Mouse (Mus musculus): ENCODE measurements at regions not wholly inside any gene's neighbourhood (a gene's known extent, or its start where the extent isn't known, plus 50 kb on each side); places are given as distances from the start of the nearest gene placed in this dataset.
"Not testable (repeated sequence)": the region's sequence is repeated elsewhere in the genome, so short reads cannot be mapped to it uniquely, and the experiment has no call there.

DNA sequence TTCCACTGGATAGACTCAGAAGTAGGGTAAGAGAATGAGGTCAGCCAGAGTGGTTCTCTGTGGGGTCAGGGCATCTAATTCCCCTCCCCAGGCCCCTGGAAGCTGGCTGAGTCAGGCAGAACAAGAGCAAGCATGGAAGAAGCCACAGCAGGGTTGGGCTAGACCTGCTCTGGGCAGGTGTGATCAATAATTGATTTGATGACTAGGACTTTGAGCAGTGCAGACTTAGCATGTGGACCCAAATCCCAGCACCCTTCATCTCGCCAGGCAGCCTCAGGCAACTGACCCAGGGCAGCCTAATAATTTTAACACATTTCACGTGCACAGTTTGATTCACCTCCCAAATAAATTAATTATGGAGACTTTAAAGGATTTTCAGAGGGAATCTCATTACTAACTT is 67.2 kb downstream of the Qdpr start:
- no peak for DNase-seq (ENCODE audit: low spot score in 2 of 2)

DNA sequence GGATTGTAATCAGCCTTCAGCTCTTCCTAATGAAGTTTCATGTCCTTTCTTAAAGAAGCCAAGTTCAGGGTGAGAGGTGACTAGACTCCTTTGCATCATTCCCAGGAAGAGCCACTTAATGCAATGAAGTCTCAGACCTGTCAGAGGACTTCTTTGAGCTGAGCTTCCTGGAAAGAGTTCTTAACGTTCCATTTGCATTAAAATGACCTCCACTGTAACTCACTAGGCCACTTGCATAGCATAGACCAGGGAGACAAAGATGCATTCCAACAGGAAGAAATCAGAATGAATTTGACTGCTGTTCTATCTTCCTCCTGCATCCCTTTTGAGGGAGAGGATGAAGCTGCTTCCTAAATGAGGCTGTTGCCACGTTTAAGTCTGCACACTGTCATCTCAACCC is 71.5 kb downstream of the Qdpr start:
- no peak for DNase-seq (ENCODE audit: low spot score in 2 of 2)

DNA sequence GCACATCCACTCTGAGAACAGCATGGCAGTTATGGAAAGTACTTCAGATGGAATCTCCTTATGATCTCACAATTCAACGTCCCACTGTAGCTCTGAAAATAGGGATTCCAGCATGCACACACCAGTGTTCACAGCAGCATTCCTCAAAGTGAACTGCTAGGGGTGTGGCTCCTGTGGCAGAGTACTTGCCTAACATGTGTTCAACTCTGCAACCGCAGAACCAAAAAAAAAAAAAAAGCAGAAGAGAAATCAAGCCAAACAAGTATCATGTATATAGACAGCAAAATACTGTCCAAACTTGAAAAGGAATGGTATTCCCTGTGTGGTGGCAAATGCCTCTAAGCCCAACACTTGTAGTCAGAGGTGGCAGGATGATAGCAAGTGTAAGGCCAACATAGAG is 77.0 kb downstream of the Qdpr start:
- no peak for DNase-seq (ENCODE audit: low spot score in 2 of 2)

DNA sequence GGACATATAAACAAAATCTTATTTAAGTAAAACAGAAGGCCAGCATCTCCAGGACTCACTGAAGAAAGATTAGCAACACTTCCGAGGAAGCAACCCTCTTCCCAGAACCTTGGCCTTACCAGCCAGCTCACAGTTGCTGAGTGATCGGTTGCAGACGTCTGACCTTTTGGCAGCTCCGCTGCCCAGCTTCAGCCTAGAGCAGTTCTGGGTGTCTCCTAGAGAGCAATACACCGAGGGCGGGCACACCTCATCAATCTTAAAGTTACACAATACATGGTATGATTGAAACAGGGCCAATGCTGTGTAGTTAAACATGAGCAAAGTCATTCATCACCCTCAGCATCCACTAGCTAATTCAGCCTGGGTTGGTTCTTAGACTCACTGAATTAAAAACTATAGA is 81.6 kb downstream of the Qdpr start:
- no peak for DNase-seq (ENCODE audit: low spot score in 2 of 2)

DNA sequence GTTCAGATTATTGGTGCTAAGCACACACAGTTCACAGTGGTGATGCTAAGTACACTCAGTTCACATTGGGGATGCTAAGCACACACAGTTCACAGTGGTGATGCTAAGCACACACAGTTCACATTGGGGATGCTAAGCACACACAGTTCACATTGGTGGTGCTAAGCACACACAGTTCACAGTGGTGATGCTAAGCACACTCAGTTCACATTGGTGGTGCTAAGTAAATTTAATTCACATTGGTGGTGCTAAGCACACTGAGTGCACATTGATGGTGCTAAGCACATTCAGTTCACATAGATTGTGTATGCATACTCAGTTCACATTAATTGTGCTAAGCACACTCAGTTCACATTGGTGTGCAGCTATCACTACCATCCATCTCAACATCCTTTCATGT is 89.8 kb downstream of the Qdpr start:
- no peak for DNase-seq (ENCODE audit: low spot score in 2 of 2)

DNA sequence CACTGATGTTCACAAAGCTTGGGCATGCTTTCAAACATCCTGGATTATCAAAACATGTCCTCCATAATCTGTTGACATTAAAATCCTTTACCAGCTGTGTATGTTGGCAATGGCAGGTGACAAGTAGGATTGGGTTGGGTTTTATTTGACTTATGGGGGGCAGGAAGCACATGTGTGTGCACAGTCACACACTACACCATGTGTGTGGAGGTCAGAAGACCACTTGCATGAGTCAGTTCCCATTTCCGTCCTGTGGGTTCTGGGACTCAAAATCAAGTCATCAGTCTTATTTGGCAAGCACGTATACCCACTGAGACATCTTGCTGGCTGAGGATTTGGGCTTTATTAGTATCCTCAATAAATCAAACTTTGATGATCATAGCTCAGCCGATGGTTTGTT is 109.6 kb downstream of the Qdpr start:
- DNase-seq (ENCODE audit: low spot score in 2 of 2), result no peak

DNA sequence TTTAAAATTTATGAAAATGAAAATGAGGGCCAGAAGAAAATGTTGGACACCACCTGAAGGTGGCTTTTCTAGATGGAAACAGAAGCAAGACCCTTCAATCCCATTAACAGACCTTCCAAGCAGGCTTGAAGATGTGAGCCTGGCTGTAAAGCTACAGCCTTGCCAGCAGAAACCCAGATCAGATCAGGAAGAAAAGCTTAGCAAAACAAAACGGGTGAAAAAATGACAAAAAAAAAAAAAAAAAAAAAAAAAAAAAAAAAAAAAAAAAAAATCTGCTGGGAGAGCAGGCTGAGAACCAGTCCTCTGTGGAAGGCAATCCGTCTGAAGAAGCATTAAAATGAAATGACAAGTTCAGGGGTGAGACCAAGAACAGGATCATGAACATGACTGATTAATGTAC is 113.2 kb downstream of the Qdpr start:
- no peak for DNase-seq (ENCODE audit: low spot score in 2 of 2)

DNA sequence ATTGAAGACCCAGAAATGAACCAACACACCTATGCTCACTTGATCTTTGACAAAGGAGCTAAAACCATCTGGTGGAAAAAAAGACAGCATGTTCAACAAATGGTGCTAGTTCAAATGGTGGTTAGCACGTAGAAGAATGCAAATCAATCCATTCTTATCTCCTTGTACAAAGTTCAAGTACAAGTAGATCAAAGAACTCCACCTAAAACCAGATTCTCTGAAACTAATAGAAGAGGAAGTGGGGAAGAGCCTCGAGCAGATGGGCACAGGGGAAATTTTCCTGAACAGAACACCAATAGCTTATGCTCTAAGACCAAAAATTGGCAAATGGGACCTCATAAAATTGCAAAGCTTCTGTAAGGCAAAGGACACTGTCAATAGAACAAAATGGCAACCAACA is 125.6 kb downstream of the Qdpr start:
- DNase-seq (ENCODE audit: low spot score in 2 of 2), result not testable (repeated sequence)

DNA sequence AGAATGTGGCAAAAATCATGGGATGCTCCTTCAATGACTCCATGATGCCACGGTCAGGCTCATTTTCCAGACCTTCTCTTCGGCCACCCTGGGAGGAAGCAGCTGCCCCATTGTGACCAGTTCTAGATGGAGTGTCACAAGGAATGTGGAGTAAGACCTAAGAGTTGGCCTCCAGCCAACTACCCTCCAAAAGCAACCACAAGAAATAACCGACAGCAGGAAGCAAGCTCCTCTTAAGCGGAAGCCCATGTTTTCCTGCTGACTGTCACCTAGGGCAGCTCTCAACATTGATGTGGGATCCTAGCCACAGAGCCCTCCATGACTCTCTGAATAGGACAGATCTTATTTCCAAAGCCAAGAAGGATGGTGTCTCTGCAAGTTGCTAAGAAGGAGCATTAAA is 126.5 kb downstream of the Qdpr start:
- no peak for DNase-seq (ENCODE audit: low spot score in 2 of 2)

DNA sequence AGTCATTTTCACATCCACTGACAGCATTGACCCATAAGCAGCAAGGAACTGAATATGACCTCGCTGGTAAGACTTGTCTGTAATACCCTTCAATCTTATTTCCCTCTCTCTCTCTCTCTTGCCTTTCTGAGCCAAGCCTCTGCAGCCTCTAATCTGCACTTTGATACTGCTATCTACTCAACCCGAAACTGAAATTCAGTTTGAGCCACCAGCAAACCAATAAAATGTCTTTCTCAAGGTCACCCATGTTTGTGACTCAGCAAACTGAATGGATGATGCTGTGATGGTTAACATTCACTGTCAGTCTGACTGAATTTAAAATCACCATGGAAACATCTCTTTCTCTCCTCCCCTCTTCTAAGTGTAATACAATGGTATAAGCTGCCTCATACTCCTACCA is 132.0 kb downstream of the Qdpr start:
- DNase-seq (ENCODE audit: low spot score in 2 of 2), result no peak

DNA sequence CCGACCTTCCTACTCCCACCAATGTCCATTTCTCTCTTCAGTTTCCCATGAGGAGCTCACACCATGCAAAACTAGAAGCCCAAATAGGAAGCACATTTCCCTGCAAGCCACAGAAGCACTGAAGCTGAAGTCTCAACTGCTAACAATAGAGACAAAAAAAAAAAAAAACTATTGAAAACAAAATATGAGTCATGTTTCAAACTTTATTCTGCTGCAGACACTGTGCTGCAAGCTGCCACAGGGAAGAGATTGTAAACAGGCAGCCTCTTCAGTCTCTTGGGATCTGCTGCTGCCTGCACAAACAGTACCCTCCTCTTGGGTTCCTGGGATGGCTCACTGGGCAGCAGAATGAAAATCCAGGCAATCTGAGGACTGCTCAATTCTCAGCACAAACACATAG is 148.9 kb downstream of the Qdpr start:
- peak in 1 of 2 experiments; percentile 20 for DNase-seq (ENCODE audit: low spot score in 2 of 2)

DNA sequence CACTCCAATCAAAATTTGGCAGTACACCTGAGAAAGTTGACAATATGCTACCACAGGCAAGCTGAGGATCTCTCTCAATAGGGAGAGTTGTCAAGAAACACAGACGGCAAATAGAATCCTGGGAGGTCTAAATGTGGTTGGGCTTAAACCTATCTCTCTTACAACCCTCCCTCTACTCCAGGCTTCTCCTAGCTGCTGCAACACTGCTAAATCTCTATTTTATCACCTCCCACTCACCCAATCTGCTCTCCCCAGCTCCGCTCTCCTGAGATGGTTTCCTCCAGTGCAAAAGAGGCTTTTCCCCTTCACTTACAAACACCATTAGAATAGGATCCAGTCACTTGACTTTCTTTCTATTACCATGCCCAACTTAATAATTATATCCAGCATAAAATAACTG is 151.2 kb downstream of the Qdpr start:
- DNase-seq (ENCODE audit: low spot score in 2 of 2), result peak; percentile 62 to 85

DNA sequence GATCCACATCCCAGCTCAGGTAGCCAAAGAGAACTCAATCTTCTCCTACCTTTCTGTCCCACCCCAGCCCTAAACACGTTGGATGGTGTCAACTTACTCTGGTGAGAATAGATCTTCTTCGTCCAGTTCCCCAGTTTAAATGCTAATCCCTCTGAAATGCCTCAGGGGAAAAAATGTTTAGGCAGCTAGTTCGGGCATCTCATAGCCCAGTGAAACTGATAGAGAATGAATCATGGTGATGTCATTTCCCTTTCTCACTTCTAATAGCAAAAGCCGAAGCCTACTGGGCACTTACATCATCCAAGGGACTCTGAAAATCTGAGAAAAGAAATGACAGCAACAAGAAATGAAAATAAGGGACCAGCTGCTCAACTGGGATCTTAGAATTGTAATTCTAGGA is 154.9 kb downstream of the Qdpr start:
- DNase-seq (ENCODE audit: low spot score in 2 of 2), result no peak

DNA sequence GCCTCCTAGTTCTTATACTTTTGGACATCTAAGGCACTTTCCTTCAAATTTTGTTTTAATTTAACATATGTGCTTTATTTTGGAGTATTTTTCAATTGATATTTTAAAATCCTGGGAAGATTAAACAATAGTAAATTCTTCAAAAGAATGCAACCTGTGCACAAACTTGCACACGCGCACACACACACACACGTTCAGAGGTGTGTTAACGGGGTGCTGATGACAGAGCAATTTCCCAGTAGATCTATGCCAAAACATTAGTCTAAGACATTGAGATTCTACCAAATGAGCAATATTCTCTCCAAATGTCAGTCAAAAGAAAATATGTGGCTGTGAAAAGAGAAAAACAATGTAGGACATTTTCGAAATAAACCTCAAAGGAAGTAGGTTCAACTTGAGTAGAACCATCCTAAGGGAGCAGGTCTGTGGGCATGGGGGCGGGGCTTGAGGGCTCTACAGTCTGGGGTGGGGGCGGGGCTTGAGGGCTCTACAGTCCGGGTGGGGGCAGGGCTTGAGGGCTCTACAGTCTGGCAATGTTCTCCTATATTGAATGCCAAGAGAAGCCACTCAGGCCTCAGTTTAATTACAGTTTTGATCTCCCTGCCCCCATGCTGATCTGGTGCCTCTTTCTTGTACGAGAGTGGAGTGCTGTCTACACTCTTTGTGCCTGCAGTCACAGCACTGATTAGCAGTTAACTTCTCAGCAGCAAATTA is 157.0 kb downstream of the Qdpr start:
- DNase-seq (ENCODE audit: low spot score in 2 of 2), result no peak

DNA sequence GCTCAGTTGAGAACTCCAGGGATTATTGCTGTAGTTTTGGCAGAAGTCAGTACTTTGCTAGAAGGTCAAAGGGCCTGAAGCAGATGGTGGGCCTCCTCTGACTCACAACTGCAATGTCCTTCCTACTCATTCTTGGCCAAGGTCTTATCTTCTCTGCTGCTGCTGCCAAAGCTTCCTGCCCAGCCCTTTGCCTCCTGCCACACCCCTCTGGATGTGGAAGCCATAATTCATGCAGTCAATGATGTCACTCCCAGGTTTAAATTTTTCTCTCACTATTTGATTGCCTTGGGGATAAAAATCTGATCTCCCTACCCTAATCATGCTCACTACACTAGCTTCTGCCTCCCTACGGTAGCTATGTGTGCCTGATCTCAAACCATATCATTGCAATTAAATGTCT is 157.7 kb downstream of the Qdpr start:
- no peak for DNase-seq (ENCODE audit: low spot score in 2 of 2)

DNA sequence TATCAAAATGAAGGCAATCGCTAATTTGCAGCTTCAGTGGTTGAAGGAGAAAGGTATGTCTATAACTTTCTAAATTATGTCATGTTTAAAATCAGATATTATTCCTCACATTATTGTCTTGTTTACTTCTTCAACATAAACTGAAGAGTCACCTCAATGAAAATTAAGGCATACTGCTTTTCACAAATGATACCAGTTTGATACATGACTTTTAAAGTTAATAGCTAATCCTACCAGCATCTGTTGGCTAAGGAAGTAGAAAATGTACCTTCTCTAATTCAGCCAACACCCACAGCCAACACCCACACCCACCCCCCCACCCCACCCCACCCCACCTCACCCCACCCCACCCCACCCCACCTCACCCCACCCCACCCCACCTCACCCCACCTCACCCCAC is 158.3 kb downstream of the Qdpr start:
- DNase-seq (ENCODE audit: low spot score in 2 of 2), result no peak

DNA sequence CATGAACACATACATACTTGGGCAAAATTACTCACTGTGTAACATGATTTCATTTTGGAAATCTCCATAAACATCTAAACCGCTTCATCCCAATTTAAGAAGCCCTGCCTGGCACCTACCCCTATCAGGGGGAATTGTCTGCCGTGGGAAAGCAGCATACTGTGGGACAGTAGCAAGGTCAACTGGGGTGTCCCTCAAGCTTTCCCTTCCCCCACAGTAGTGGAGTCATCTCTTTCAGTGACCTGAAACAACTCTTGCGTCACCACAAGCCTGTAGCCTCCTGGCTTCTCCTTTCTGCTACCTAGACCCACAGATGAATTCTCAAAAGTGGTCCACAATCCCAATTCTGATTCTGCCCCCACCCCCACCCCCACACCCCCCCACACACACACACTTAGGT is 158.8 kb downstream of the Qdpr start:
- DNase-seq (ENCODE audit: low spot score in 2 of 2), result no peak

DNA sequence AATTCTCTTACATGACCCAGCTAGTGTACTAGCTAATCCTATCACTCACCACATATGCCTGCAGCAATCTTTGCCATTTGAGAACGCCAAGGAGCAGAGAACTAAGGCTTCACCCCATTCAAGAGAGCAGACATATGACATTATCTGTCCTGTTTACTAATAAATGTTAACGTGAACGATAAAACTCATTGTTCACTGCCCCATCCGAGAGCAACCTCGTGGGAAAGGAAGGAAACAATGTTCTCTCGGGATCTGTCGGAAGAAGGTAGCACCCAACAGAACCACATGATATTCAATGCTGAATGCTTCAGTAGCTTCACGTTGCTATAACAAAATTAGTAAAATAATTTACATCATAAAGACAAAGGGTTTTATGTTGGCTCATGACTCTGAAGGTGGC is 163.6 kb downstream of the Qdpr start:
- no peak for DNase-seq (ENCODE audit: low spot score in 2 of 2)

DNA sequence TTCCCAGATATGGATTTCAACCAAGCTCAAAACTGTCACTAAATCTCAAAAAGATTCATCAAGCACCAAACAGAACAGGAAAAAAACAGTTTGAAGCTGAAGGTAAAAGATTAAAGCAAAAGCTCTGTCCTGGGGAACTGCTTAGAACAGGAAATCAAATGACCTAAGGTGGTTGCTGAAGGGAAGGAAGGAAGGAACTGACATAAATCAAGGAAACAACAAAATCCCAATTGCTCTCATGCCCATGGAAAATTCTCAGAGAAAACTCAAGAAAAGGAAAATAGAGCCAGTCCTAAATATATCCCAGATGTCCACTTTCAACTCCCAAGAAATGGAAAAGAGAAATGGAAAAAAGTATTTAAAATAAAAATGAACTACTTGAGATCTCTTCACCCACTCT is 165.4 kb downstream of the Qdpr start:
- DNase-seq (ENCODE audit: low spot score in 2 of 2), result no peak

DNA sequence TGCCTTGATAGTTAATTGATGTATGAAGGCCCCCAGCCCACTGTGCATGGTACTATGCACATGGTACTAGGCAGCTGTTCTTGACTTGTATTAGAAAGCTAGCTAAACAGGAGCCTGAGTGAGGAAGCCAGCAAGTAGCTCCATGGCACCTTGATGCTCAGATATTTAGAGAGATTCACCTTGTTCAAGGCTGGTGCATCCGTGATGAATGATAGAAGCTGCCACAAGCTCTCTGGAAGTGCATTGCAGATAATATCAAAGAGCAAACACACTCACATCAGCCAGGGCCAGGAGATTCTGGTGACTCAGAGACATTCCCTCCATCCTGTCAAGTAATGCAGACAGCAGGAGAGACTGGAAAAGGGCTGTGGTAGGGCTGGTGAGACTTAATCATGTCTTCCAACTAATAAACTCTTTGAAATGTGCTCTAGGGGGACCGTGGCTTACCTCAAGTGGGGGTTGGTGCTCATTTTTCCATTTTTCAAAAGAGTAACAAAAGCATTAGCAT is 166.1 kb downstream of the Qdpr start:
- no peak for DNase-seq (ENCODE audit: low spot score in 2 of 2)

DNA sequence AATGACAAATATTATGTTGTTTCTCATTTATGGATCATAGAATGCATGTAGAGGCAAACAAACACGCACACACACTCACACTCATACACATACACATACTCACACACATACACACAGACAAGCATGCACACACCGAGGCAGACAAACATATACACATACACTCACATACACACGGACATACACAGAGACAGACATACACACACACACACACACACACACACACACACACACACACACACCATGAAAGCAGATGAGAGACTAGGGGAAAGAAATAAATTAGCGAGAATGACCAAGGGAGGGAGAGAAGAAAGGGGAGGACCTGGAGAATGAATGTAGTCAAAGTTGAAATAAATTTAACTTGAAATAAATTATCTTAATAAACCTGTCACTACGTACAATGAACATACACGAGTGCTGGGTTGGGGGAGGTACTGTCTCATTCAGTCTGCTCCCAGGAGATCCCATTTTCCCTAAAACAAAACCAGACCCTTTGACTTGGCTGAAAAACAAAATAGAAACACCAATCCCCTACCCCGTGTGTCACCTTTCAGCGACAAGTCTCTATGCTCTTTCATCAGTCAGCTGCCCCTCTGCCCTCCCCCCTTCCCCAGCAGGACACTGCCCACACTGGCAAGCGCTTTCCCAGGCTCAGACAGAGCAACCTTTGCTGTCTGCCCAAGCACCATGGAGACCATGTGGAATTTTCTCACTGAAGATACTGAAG is 167.7 kb downstream of the Qdpr start:
- no peak for DNase-seq (ENCODE audit: low spot score in 2 of 2)

DNA sequence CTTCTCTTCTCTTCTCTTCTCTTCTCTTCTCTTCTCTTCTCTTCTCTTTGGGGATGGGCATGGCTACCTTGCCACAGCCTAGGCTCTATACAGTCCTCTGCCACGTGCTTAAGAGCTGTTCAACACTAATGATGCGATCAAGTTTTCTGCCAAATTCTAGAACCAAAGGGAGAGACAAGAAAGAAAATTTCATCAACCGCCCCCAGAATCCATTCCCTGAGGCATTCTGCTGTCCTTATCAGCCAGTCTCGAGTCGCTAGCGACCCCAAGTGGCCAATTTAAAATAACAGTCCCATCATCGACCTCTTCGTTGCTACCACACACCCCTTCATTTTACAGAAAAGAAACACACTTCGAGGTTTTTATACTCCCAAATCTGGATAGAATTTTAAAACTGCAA is 171.5 kb downstream of the Qdpr start:
- peak; percentile 83 to 94 for DNase-seq (ENCODE audit: low spot score in 2 of 2)

DNA sequence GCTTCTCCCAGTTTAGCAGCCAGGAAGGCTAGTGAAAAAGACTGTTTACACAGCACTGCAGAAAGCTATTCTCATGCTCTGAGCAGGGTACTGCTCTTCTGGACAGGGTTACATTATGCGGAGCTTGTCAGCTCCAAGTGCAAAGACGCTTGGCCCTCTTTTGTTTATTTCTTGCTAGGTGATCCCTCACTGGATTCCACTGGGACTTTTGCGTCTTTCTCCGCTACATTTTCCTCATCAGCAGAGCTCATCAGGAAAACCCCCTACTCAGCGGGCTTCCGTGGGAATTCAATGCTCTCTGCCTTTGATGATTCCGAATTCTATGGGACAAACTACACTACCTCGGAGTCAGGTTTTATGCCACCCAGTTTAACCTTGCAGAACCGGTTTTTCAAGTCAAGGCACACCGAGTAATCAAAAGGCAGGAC is 172.0 kb downstream of the Qdpr start:
- DNase-seq (ENCODE audit: low spot score in 2 of 2), result peak in 1 of 2 experiments; percentile 12

All from frontal cortex, postnatal 36 days (tissue).